Mouse (Mus musculus): ENCODE data around the gene Serinc5. TPM values are rescaled to one million over a fixed set of nuclear protein-coding genes. Genes with fewer than 3 reads are reported as not detected.
"Not testable (repeated sequence)": the region's sequence is repeated elsewhere in the genome, so short reads cannot be mapped to it uniquely, and the experiment has no call there.

Gene Serinc5
- polyA plus RNA-seq, 1 experiment from 2014 or later, result 12.7 TPM

GRCm38 (mm10) chr13:92593731-92594396 lies 17.0 kb upstream of the Serinc5 start:
- no peak for ATAC-seq (ENCODE audit: low FRiP score, low read depth)
- 24% methylated on average over 3 of the region's 3 CpGs for WGBS

GRCm38 (mm10) chr13:92594481-92594880 lies 16.4 kb upstream of the Serinc5 start:
- no peaks in the 10 kb centered on the region for H3K36me3 ChIP-seq
- WGBS, result 36% methylated on average over 6 of the region's 6 CpGs
- peak; percentile 55; the same call in 1 of the 2 replicates for ATAC-seq (ENCODE audit: low FRiP score, low read depth)
- H3K4me2 ChIP-seq (replicated peaks), result no peak overlapping the region
- H3K4me1 ChIP-seq, result peaks cover 27% of the 10 kb centered on the region
- H3K9ac ChIP-seq (replicated peaks), result no peak overlapping the region
- H3K4me3 ChIP-seq, result no peak overlapping the region
- peak overlapping the region; percentile 39 for H3K27ac ChIP-seq (replicated peaks)
- no peaks in the 10 kb centered on the region for H3K9me3 ChIP-seq
- no peaks in the 10 kb centered on the region for H3K27me3 ChIP-seq

More at GRCm38 (mm10) chr13:92593731-92594396, 17.0 kb upstream of the Serinc5 start:
- H3K27me3 ChIP-seq, result no peaks in the 10 kb centered on the region
- H3K9me3 ChIP-seq, result no peaks in the 10 kb centered on the region
- H3K36me3 ChIP-seq, result no peaks in the 10 kb centered on the region
- no peak overlapping the region for H3K4me3 ChIP-seq
- H3K4me1 ChIP-seq, result peaks cover 27% of the 10 kb centered on the region
- peak overlapping the region; percentile 39 for H3K27ac ChIP-seq (replicated peaks)
- H3K4me2 ChIP-seq (replicated peaks), result no peak overlapping the region
- H3K9ac ChIP-seq (replicated peaks), result no peak overlapping the region

- WGBS, result 85% methylated on average over 3 of the region's 3 CpGs
- Histone ChIP-seq H3K27ac (replicated peaks) (no peak overlapping the region), H3K4me1 (peaks cover 27% of the 10 kb centered on the region), H3K27me3 (no peaks in the 10 kb centered on the region), H3K4me3 (no peak overlapping the region), H3K9me3 (no peaks in the 10 kb centered on the region), H3K4me2 (replicated peaks) (no peak overlapping the region), H3K36me3 (no peaks in the 10 kb centered on the region), H3K9ac (replicated peaks) (no peak overlapping the region)
- no peak for ATAC-seq (ENCODE audit: low FRiP score, low read depth)
Measured at GRCm38 (mm10) chr13:92594907-92595306, 16.0 kb upstream of the Serinc5 start.

GRCm38 (mm10) chr13:92595424-92595823 lies 15.5 kb upstream of the Serinc5 start:
- Histone ChIP-seq H3K4me3 (no peak overlapping the region), H3K9me3 (no peaks in the 10 kb centered on the region), H3K4me2 (replicated peaks) (no peak overlapping the region), H3K27ac (replicated peaks) (no peak overlapping the region), H3K36me3 (no peaks in the 10 kb centered on the region), H3K9ac (replicated peaks) (no peak overlapping the region), H3K27me3 (no peaks in the 10 kb centered on the region), H3K4me1 (peaks cover 27% of the 10 kb centered on the region)
- peak; percentile 41; the same call in 1 of the 2 replicates for ATAC-seq (ENCODE audit: low FRiP score, low read depth)
- 64% methylated on average over 3 of the region's 3 CpGs for WGBS

- not testable (repeated sequence) for ATAC-seq (ENCODE audit: low FRiP score, low read depth); H3K9ac ChIP-seq (replicated peaks); H3K9me3 ChIP-seq; H3K4me2 ChIP-seq (replicated peaks); H3K36me3 ChIP-seq; H3K4me1 ChIP-seq; H3K4me3 ChIP-seq; H3K27ac ChIP-seq (replicated peaks); H3K27me3 ChIP-seq
- WGBS, result 85% methylated on average over 4 of the region's 4 CpGs
Measured at GRCm38 (mm10) chr13:92605306-92605705, 5.6 kb upstream of the Serinc5 start.

GRCm38 (mm10) chr13:92609486-92610310 lies 1.2 kb upstream of the Serinc5 start:
- peak overlapping the region; percentile 88 for H3K4me2 ChIP-seq (replicated peaks)
- WGBS, result 10% methylated on average over 13 of the region's 13 CpGs
- peak overlapping the region; percentile 78 for H3K4me3 ChIP-seq
- peak overlapping the region; percentile 73 for H3K9ac ChIP-seq (replicated peaks)
- peaks cover 7% of the 10 kb centered on the region; the same call in 1 of the 2 replicates for H3K27me3 ChIP-seq
- ATAC-seq (ENCODE audit: low FRiP score, low read depth), result no peak
- H3K4me1 ChIP-seq, result peaks cover 14% of the 10 kb centered on the region
- no peaks in the 10 kb centered on the region for H3K9me3 ChIP-seq
- no peaks in the 10 kb centered on the region for H3K36me3 ChIP-seq
- H3K27ac ChIP-seq (replicated peaks), result no peak overlapping the region

- no peaks in the 10 kb centered on the region for H3K9me3 ChIP-seq
- peak; percentile 60 for ATAC-seq (ENCODE audit: low FRiP score, low read depth)
- H3K4me3 ChIP-seq, result peak overlapping the region; percentile 78
- peak overlapping the region; percentile 88 for H3K4me2 ChIP-seq (replicated peaks)
- H3K27ac ChIP-seq (replicated peaks), result peak overlapping the region; percentile 73
- H3K36me3 ChIP-seq, result no peaks in the 10 kb centered on the region
- under 1% methylated on average over 42 of the region's 43 CpGs for WGBS
- peak overlapping the region; percentile 73 for H3K9ac ChIP-seq (replicated peaks)
- peaks cover 7% of the 10 kb centered on the region; the same call in 1 of the 2 replicates for H3K27me3 ChIP-seq
- H3K4me1 ChIP-seq, result peaks cover 14% of the 10 kb centered on the region
Measured at GRCm38 (mm10) chr13:92611254-92611784, 428 bp downstream of the Serinc5 start.

- Histone ChIP-seq H3K4me1 (peaks cover 14% of the 10 kb centered on the region), H3K36me3 (no peaks in the 10 kb centered on the region), H3K9ac (replicated peaks) (peak overlapping the region; percentile 73), H3K27ac (replicated peaks) (no peak overlapping the region), H3K27me3 (peaks cover 7% of the 10 kb centered on the region; the same call in 1 of the 2 replicates), H3K4me3 (peak overlapping the region; percentile 78), H3K9me3 (no peaks in the 10 kb centered on the region), H3K4me2 (replicated peaks) (peak overlapping the region; percentile 88)
- WGBS, result 3% methylated on average over 7 of the region's 7 CpGs
- ATAC-seq (ENCODE audit: low FRiP score, low read depth), result no peak
Measured at GRCm38 (mm10) chr13:92611917-92612316, 1.0 kb downstream of the Serinc5 start.

- Histone ChIP-seq H3K9ac (replicated peaks) (no peak overlapping the region), H3K4me3 (no peak overlapping the region), H3K9me3 (no peaks in the 10 kb centered on the region), H3K36me3 (no peaks in the 10 kb centered on the region), H3K27ac (replicated peaks) (no peak overlapping the region), H3K4me2 (replicated peaks) (0 out of 2 replicates have a peak overlapping the region, but pooled peaks have one; percentile 2), H3K4me1 (peaks cover 14% of the 10 kb centered on the region), H3K27me3 (peaks cover 7% of the 10 kb centered on the region; the same call in 1 of the 2 replicates)
- no peak for ATAC-seq (ENCODE audit: low FRiP score, low read depth)
- WGBS, result 86% methylated on average over 5 of the region's 5 CpGs
Measured at GRCm38 (mm10) chr13:92613094-92613493, 2.2 kb downstream of the Serinc5 start.

GRCm38 (mm10) chr13:92615201-92615600 lies 4.3 kb downstream of the Serinc5 start:
- WGBS, result 84% methylated on average over 5 of the region's 5 CpGs
- H3K27me3 ChIP-seq, result peaks cover 7% of the 10 kb centered on the region; the same call in 1 of the 2 replicates
- ATAC-seq (ENCODE audit: low FRiP score, low read depth), result no peak
- no peak overlapping the region for H3K9ac ChIP-seq (replicated peaks)
- no peak overlapping the region for H3K4me2 ChIP-seq (replicated peaks)
- no peak overlapping the region for H3K4me3 ChIP-seq
- no peaks in the 10 kb centered on the region for H3K9me3 ChIP-seq
- peaks cover 7% of the 10 kb centered on the region for H3K4me1 ChIP-seq
- H3K27ac ChIP-seq (replicated peaks), result no peak overlapping the region
- no peaks in the 10 kb centered on the region for H3K36me3 ChIP-seq

GRCm38 (mm10) chr13:92616459-92616858 lies 5.6 kb downstream of the Serinc5 start:
- no peaks in the 10 kb centered on the region for H3K9me3 ChIP-seq
- no peak overlapping the region for H3K27ac ChIP-seq (replicated peaks)
- H3K9ac ChIP-seq (replicated peaks), result no peak overlapping the region
- H3K36me3 ChIP-seq, result no peaks in the 10 kb centered on the region
- peaks cover 6% of the 10 kb centered on the region for H3K4me1 ChIP-seq
- no peak for ATAC-seq (ENCODE audit: low FRiP score, low read depth)
- WGBS, result 95% methylated on average over 8 of the region's 8 CpGs
- no peak overlapping the region for H3K4me2 ChIP-seq (replicated peaks)
- no peak overlapping the region for H3K4me3 ChIP-seq
- H3K27me3 ChIP-seq, result peaks cover 7% of the 10 kb centered on the region; the same call in 1 of the 2 replicates

- Histone ChIP-seq H3K27me3 (no peaks in the 10 kb centered on the region), H3K4me1 (no peaks in the 10 kb centered on the region), H3K9me3 (0 out of 2 replicates have a peak, but pooled peaks cover 5% of the 10 kb centered on the region), H3K9ac (replicated peaks) (no peak overlapping the region), H3K4me2 (replicated peaks) (no peak overlapping the region), H3K4me3 (no peak overlapping the region), H3K36me3 (0 out of 2 replicates have a peak, but pooled peaks cover 3% of the 10 kb centered on the region), H3K27ac (replicated peaks) (no peak overlapping the region)
- 100% methylated on average over 1 of the region's 1 CpGs for WGBS
- ATAC-seq (ENCODE audit: low FRiP score, low read depth), result no peak
Measured at GRCm38 (mm10) chr13:92626196-92626595, 15.3 kb downstream of the Serinc5 start.
